Mouse (Mus musculus) heart, postnatal 36 days (tissue): ENCODE data around the gene Fam83f. TPM values are rescaled to one million over a fixed set of nuclear protein-coding genes. Genes with fewer than 3 reads are reported as not detected.

ENCODE experiments used
- DNase-seq, 2 experiments: peaks; one replicate each; pipeline ENCODE4 v3.0.0; 2021 to 2022
- intact Hi-C: fragments of 180-260 bp; cut with DNase I; formaldehyde crosslinking; loops from one replicate; pipeline ENCODE4 v1.15.1; 2025
- total RNA-seq, 2 experiments: library from RNA; stranded (reverse); gene quantifications; 2 replicates each; pipeline ENCODE4 v1.2.3; 2021

The Fam83f gene
- under 1 TPM in 1 of 2 experiments, not detected in 1; 0.17 TPM for total RNA-seq

- intact Hi-C loops, result no loop called here
- DNase-seq, result peak; percentile 24 to 40
These were observed at the start of gene Fam83f for GRCm38 (mm10) chr15:80671295-80672252. Gene Fam83f, plus strand, starts transcription at chr15:80671847.

- no peak for DNase-seq
These were observed 48.3 kb upstream of the Fam83f start for GRCm38 (mm10) chr15:80623171-80623837.

GRCm38 (mm10) chr15:80626472-80626871 is 45.2 kb upstream of the Fam83f start:
- intact Hi-C loops, result no loop called here
- no peak for DNase-seq

More at GRCm38 (mm10) chr15:80623171-80623837, 48.3 kb upstream of the Fam83f start:
- intact Hi-C loops, result no loop called here

- intact Hi-C loops, result no loop called here
These were observed 41.5 kb upstream of the Fam83f start for GRCm38 (mm10) chr15:80630147-80630546.

GRCm38 (mm10) chr15:80630711-80631110 is 40.9 kb upstream of the Fam83f start:
- intact Hi-C loops, result no loop called here
- no peak for DNase-seq

More at GRCm38 (mm10) chr15:80630147-80630546, 41.5 kb upstream of the Fam83f start:
- no peak for DNase-seq

- DNase-seq, result no peak
- intact Hi-C loops, result no loop called here
These were observed 40.3 kb upstream of the Fam83f start for GRCm38 (mm10) chr15:80631311-80631710.

- DNase-seq, result no peak
- intact Hi-C loops, result no loop called here
These were observed 39.3 kb upstream of the Fam83f start for GRCm38 (mm10) chr15:80632280-80632893.

GRCm38 (mm10) chr15:80634391-80635193 is 37.1 kb upstream of the Fam83f start:
- DNase-seq, result peak in 1 of 2 experiments; percentile 23
- intact Hi-C loops, result loop anchor here (2.0 kb wide), 1 partner anchor 60 kb away; no protein-coding TSS in a partner anchor

GRCm38 (mm10) chr15:80636757-80637372 is 34.8 kb upstream of the Fam83f start:
- no peak for DNase-seq
- intact Hi-C loops, result no loop called here

- no peak for DNase-seq
- intact Hi-C loops, result no loop called here
These were observed 32.5 kb upstream of the Fam83f start for GRCm38 (mm10) chr15:80639071-80639702.

- DNase-seq, result no peak
- intact Hi-C loops, result no loop called here
These were observed 31.8 kb upstream of the Fam83f start for GRCm38 (mm10) chr15:80639874-80640273.

- intact Hi-C loops, result no loop called here
- DNase-seq, result no peak
These were observed 29.8 kb upstream of the Fam83f start for GRCm38 (mm10) chr15:80641702-80642435.

GRCm38 (mm10) chr15:80645006-80645797 is 26.4 kb upstream of the Fam83f start:
- no peak for DNase-seq
- intact Hi-C loops, result no loop called here

- no peak for DNase-seq
These were observed 22.6 kb upstream of the Fam83f start for GRCm38 (mm10) chr15:80648977-80649606.

GRCm38 (mm10) chr15:80650412-80650811 is 21.2 kb upstream of the Fam83f start:
- intact Hi-C loops, result no loop called here

More at GRCm38 (mm10) chr15:80648977-80649606, 22.6 kb upstream of the Fam83f start:
- intact Hi-C loops, result no loop called here

GRCm38 (mm10) chr15:80653865-80654264 is 17.8 kb upstream of the Fam83f start:
- no peak for DNase-seq
- intact Hi-C loops, result no loop called here

More at GRCm38 (mm10) chr15:80650412-80650811, 21.2 kb upstream of the Fam83f start:
- DNase-seq, result no peak

GRCm38 (mm10) chr15:80658815-80659471 is 12.7 kb upstream of the Fam83f start:
- intact Hi-C loops, result no loop called here
- no peak for DNase-seq
